Mouse (Mus musculus) CH12.LX (cell line): ENCODE measurements at regions not wholly inside any gene's neighbourhood (a gene's known extent, or its start where the extent isn't known, plus 50 kb on each side); places are given as distances from the start of the nearest gene placed in this dataset.

Experiments used
- CTCF ChIP-seq, 2 experiments: IDR thresholded peaks in 1 of 2; conservative IDR thresholded peaks in 1 of 2; 2 replicates each; pipeline ENCODE4 v1.5.1; 2011 to 2012; ENCODE audit warnings: low read depth in 2 of 2, low read length in 2 of 2, improper control_type of control experiment in 1 of 2, inconsistent platforms in 1 of 2, mild to moderate bottlenecking in 1 of 2, moderate library complexity in 1 of 2
- E2F4 ChIP-seq: IDR thresholded peaks from 2 replicates; pipeline ENCODE4 v1.6.1; 2011; ENCODE audit warnings: low read depth, low read length, improper control_type of control experiment; ENCODE audit not compliant: insufficient replicate concordance
- EP300 ChIP-seq: IDR thresholded peaks from 2 replicates; pipeline ENCODE4 v1.6.1; 2011; ENCODE audit warnings: low read length, improper control_type of control experiment
- IRF4 ChIP-seq: IDR thresholded peaks from 2 replicates; pipeline ENCODE4 v1.6.1; 2014; ENCODE audit warnings: low read depth, mild to moderate bottlenecking, inconsistent platforms, low read length, improper control_type of control experiment
- JUND ChIP-seq: conservative IDR thresholded peaks from 2 replicates; pipeline ENCODE4 v1.6.1; 2011; ENCODE audit warnings: low read depth, low read length, improper control_type of control experiment
- MAFK ChIP-seq: IDR thresholded peaks from 2 replicates; pipeline ENCODE4 v1.6.1; 2011; ENCODE audit warnings: low read length, improper control_type of control experiment; ENCODE audit not compliant: insufficient replicate concordance
- MAX ChIP-seq: IDR thresholded peaks from 2 replicates; pipeline ENCODE4 v1.6.1; 2011; ENCODE audit warnings: low read length, improper control_type of control experiment
- MAZ ChIP-seq: IDR thresholded peaks from 2 replicates; pipeline ENCODE4 v1.6.1; 2012; ENCODE audit warnings: low read depth, mild to moderate bottlenecking, inconsistent platforms, low read length, improper control_type of control experiment, moderate library complexity
- MYC ChIP-seq: IDR thresholded peaks from 2 replicates; pipeline ENCODE4 v1.6.1; 2011; ENCODE audit warnings: low read depth, mild to moderate bottlenecking, improper control_type of control experiment, low read length
- NRF1 ChIP-seq: IDR thresholded peaks from 2 replicates; pipeline ENCODE4 v1.6.1; 2014; ENCODE audit warnings: low read depth, mild to moderate bottlenecking, inconsistent platforms, low read length, improper control_type of control experiment, moderate library complexity
- POLR2A ChIP-seq: IDR thresholded peaks from 2 replicates; pipeline ENCODE4 v1.6.1; 2011; ENCODE audit warnings: low read depth, mild to moderate bottlenecking, improper control_type of control experiment, low read length
- RCOR1 ChIP-seq: conservative IDR thresholded peaks from 2 replicates; pipeline ENCODE4 v1.6.1; 2012; ENCODE audit warnings: low read depth, mild to moderate bottlenecking, inconsistent platforms, low read length, improper control_type of control experiment
- SIN3A ChIP-seq: IDR thresholded peaks from 2 replicates; pipeline ENCODE4 v1.6.1; 2012; ENCODE audit warnings: low read length, improper control_type of control experiment, inconsistent platforms
- ZNF384 ChIP-seq: IDR thresholded peaks from 2 replicates; pipeline ENCODE4 v1.6.1; 2012; ENCODE audit warnings: low read depth, low read length, improper control_type of control experiment, inconsistent platforms

GRCm38 (mm10) chr12:107262516-107262915 is 225.9 kb upstream of the 3110018I06Rik start:
- TF ChIP-seq POLR2A (no peak), MAFK (no peak), MYC (no peak), CTCF (conservative IDR thresholded peaks at IDR 0.05 in 1 of 2, IDR thresholded peaks at IDR 0.05 in 1 of 2; ENCODE audit: low read depth in 2 of 2, low read length in 2 of 2) (no peak), NRF1 (no peak), MAZ (no peak), RCOR1 (no peak), ZNF384 (no peak), E2F4 (no peak), SIN3A (no peak), EP300 (no peak), MAX (no peak), JUND (no peak), IRF4 (no peak)
